Mouse (Mus musculus): Measurements from ENCODE around the gene Brwd1.
A peak's percentile ranks its signal among the peaks of the same experiment; 100 is the strongest.
"Not testable (repeated sequence)": the region's sequence is repeated elsewhere in the genome, so short reads cannot be mapped to it uniquely, and the experiment has no call there.

The Brwd1 gene

GRCm38 (mm10) chr16:96081331-96081730 is 995 bp downstream of the Brwd1 start:
- peak; percentile 75 to 76 for DNase-seq (ENCODE audit: low spot score in 2 of 2)

- DNase-seq (ENCODE audit: low spot score in 2 of 2) = no peak
Measured at GRCm38 (mm10) chr16:96080524-96080923, 1.8 kb downstream of the Brwd1 start.

- no peak for DNase-seq (ENCODE audit: low spot score in 2 of 2)
Measured at GRCm38 (mm10) chr16:96068364-96068763, 14.0 kb downstream of the Brwd1 start.

GRCm38 (mm10) chr16:96066174-96066573 is 16.2 kb downstream of the Brwd1 start:
- DNase-seq (ENCODE audit: low spot score in 2 of 2) = no peak

GRCm38 (mm10) chr16:96064649-96065048 is 17.7 kb downstream of the Brwd1 start:
- DNase-seq (ENCODE audit: low spot score in 2 of 2) = peak in 1 of 2 experiments; percentile 15

- DNase-seq (ENCODE audit: low spot score in 2 of 2) = peak in 1 of 2 experiments; percentile 25
Measured at GRCm38 (mm10) chr16:96044096-96044495, 38.2 kb downstream of the Brwd1 start.

GRCm38 (mm10) chr16:96040691-96041090 is 41.6 kb downstream of the Brwd1 start:
- DNase-seq (ENCODE audit: low spot score in 2 of 2) = no peak

GRCm38 (mm10) chr16:96039538-96039937 is 42.8 kb downstream of the Brwd1 start:
- DNase-seq (ENCODE audit: low spot score in 2 of 2) = no peak

- no peak for DNase-seq (ENCODE audit: low spot score in 2 of 2)
Measured at GRCm38 (mm10) chr16:96034473-96034872, 47.9 kb downstream of the Brwd1 start.

GRCm38 (mm10) chr16:96032368-96033043 is 49.8 kb downstream of the Brwd1 start:
- DNase-seq (ENCODE audit: low spot score in 2 of 2) = no peak

- peak in 1 of 2 experiments; percentile 19 for DNase-seq (ENCODE audit: low spot score in 2 of 2)
Measured at GRCm38 (mm10) chr16:96030476-96031102, 51.7 kb downstream of the Brwd1 start.

GRCm38 (mm10) chr16:96026256-96026655 is 56.1 kb downstream of the Brwd1 start:
- DNase-seq (ENCODE audit: low spot score in 2 of 2) = no peak

GRCm38 (mm10) chr16:96025244-96025643 is 57.1 kb downstream of the Brwd1 start:
- no peak for DNase-seq (ENCODE audit: low spot score in 2 of 2)

- no peak for DNase-seq (ENCODE audit: low spot score in 2 of 2)
Measured at GRCm38 (mm10) chr16:96021045-96021444, 61.3 kb downstream of the Brwd1 start.

GRCm38 (mm10) chr16:96009124-96009523 is 73.2 kb downstream of the Brwd1 start:
- not testable (repeated sequence) for DNase-seq (ENCODE audit: low spot score in 2 of 2)

- not testable (repeated sequence) for DNase-seq (ENCODE audit: low spot score in 2 of 2)
Measured at GRCm38 (mm10) chr16:96004278-96004677, 78.0 kb downstream of the Brwd1 start.

GRCm38 (mm10) chr16:95999291-95999690 is 83.0 kb downstream of the Brwd1 start:
- no peak for DNase-seq (ENCODE audit: low spot score in 2 of 2)

GRCm38 (mm10) chr16:95996156-95996555 is 86.2 kb downstream of the Brwd1 start:
- DNase-seq (ENCODE audit: low spot score in 2 of 2) = no peak

GRCm38 (mm10) chr16:95994576-95994975 is 87.8 kb downstream of the Brwd1 start:
- DNase-seq (ENCODE audit: low spot score in 2 of 2) = not testable (repeated sequence)

GRCm38 (mm10) chr16:95992596-95992995 is 89.7 kb downstream of the Brwd1 start:
- DNase-seq (ENCODE audit: low spot score in 2 of 2) = no peak

- DNase-seq (ENCODE audit: low spot score in 2 of 2) = no peak
Measured at GRCm38 (mm10) chr16:95991122-95991900, 91.0 kb downstream of the Brwd1 start.

- DNase-seq (ENCODE audit: low spot score in 2 of 2) = peak; percentile 97 to 99
Measured at GRCm38 (mm10) chr16:95990462-95991121, 91.7 kb downstream of the Brwd1 start, which contains the start of gene Psmg1. Gene Psmg1, minus strand, starts transcription at chr16:95990960.
